Mouse (Mus musculus) small intestine, adult 2 months (tissue): Measurements from ENCODE around the gene Fis1.

Experiments
- CTCF ChIP-seq: fragments of 200-500 bp; IDR thresholded peaks from 2 replicates; pipeline ENCODE4 v1.5.1; 2012; ENCODE audit warnings: low read depth, mild to moderate bottlenecking, control low read depth, inconsistent platforms, low read length, moderate library complexity, mixed read lengths; ENCODE audit not compliant: insufficient replicate concordance, insufficient read length; ENCODE audit errors: extremely low read depth
- POLR2A ChIP-seq: fragments of 200-500 bp; IDR thresholded peaks from 2 replicates; pipeline ENCODE4 v1.6.1; 2012; ENCODE audit warnings: low read depth, mild to moderate bottlenecking, control low read depth, inconsistent platforms, low read length, moderate library complexity

- TF ChIP-seq CTCF (no peak), POLR2A (peak; percentile 36; the same call in 1 of the 2 replicates)
These were observed 44.9 kb upstream of the Fis1 start, which contains the start of gene Ift22 for GRCm38 (mm10) chr5:136907991-136908857.
